Mouse (Mus musculus) kidney, embryonic 16.5 days (tissue): Measurements from ENCODE around the gene Kifc3. TPM values are rescaled to one million over a fixed set of nuclear protein-coding genes. Genes with fewer than 3 reads are reported as not detected.

Experiments
- ATAC-seq: fragments of 200-750 bp; cut with Nextera tagmentation; 2 replicates; pipeline ENCODE4 v1.8.0; 2017; ENCODE audit warnings: moderate TSS enrichment; ENCODE audit not compliant: low FRiP score, low TSS enrichment
- H3K27ac ChIP-seq: fragments of 300-500 bp; sonication (generic); 2 replicates; pipeline ENCODE4 v1.5.1; 2014; ENCODE audit warnings: low read length
- H3K27me3 ChIP-seq: fragments of 300-500 bp; sonication (generic); 2 replicates; pipeline ENCODE4 v1.6.1; 2014; ENCODE audit warnings: low read length, control low read depth, mixed read lengths; ENCODE audit not compliant: insufficient read depth
- H3K36me3 ChIP-seq: fragments of 300-500 bp; sonication (generic); 2 replicates; pipeline ENCODE4 v1.6.1; 2014; ENCODE audit warnings: low read length, control low read depth, mixed read lengths; ENCODE audit not compliant: insufficient read depth
- H3K4me1 ChIP-seq: fragments of 300-500 bp; sonication (generic); 2 replicates; pipeline ENCODE4 v1.6.1; 2014; ENCODE audit warnings: low read length, control low read depth, mixed read lengths; ENCODE audit not compliant: insufficient read depth
- H3K4me2 ChIP-seq: fragments of 300-500 bp; sonication (generic); replicated peaks from 2 replicates; pipeline ENCODE4 v1.6.1; 2014; ENCODE audit warnings: low read depth, low read length
- H3K4me3 ChIP-seq: fragments of 300-500 bp; sonication (generic); 2 replicates; pipeline ENCODE4 v1.5.1; 2014; ENCODE audit warnings: mild to moderate bottlenecking, low read length
- H3K9ac ChIP-seq: fragments of 300-500 bp; sonication (generic); replicated peaks from 2 replicates; pipeline ENCODE4 v1.6.1; 2014; ENCODE audit warnings: low read length
- H3K9me3 ChIP-seq: fragments of 300-500 bp; sonication (generic); 2 replicates; pipeline ENCODE4 v1.6.1; 2016; ENCODE audit warnings: low read length, control low read depth
- WGBS: fragments of 180-500 bp; shearing (Covaris S2); extraction: QIAGEN DNeasy Blood & Tissue Kit; methylation state at CpG from one replicate; pipeline ENCODE4 v1.1.7; 2014; 5-methylcytosine and 5-hydroxymethylcytosine counted together
- polyA plus RNA-seq: library from polyadenylated mRNA; unstranded; fragments of >200 nt; fragmentation: Nextera tagmentation; extraction: Ambion mirVana; gene quantifications from 2 replicates; pipeline ENCODE4 v1.2.1, GENCODE M21; 2015

The Kifc3 gene
- polyA plus RNA-seq, 1 experiment from 2014 or later = 37.7 TPM

- no peak for ATAC-seq
- Histone ChIP-seq H3K27ac (no peak overlapping the region), H3K9me3 (no peaks in the 10 kb centered on the region), H3K4me2 (no peak overlapping the region), H3K9ac (no peak overlapping the region), H3K36me3 (peaks cover 51% of the 10 kb centered on the region), H3K4me1 (no peaks in the 10 kb centered on the region), H3K4me3 (no peak overlapping the region), H3K27me3 (no peaks in the 10 kb centered on the region)
- 74% methylated on average over 4 of the region's 4 CpGs for WGBS
Measured at GRCm38 (mm10) chr8:95101972-95102371, 100.6 kb downstream of the Kifc3 start.

- Histone ChIP-seq H3K36me3 (peaks cover 56% of the 10 kb centered on the region), H3K9me3 (no peaks in the 10 kb centered on the region), H3K4me1 (no peaks in the 10 kb centered on the region), H3K4me3 (no peak overlapping the region), H3K9ac (no peak overlapping the region), H3K27ac (no peak overlapping the region), H3K27me3 (no peaks in the 10 kb centered on the region), H3K4me2 (no peak overlapping the region)
- peak; percentile 65 for ATAC-seq
- WGBS = 18% methylated on average over 5 of the region's 5 CpGs
Measured at GRCm38 (mm10) chr8:95099009-95099408, 103.6 kb downstream of the Kifc3 start.

GRCm38 (mm10) chr8:95093574-95093973 is 109.0 kb downstream of the Kifc3 start:
- no peak overlapping the region for H3K27ac ChIP-seq
- no peak for ATAC-seq
- whole genome bisulfite sequencing = 86% methylated on average over 4 of the region's 4 CpGs
- H3K27me3 ChIP-seq = no peaks in the 10 kb centered on the region
- no peaks in the 10 kb centered on the region for H3K4me1 ChIP-seq
- no peak overlapping the region for H3K9ac ChIP-seq
- no peaks in the 10 kb centered on the region for H3K9me3 ChIP-seq
- no peak overlapping the region for H3K4me2 ChIP-seq
- H3K36me3 ChIP-seq = peaks cover 57% of the 10 kb centered on the region
- H3K4me3 ChIP-seq = no peak overlapping the region

- 91% methylated on average over 7 of the region's 7 CpGs for WGBS
- Histone ChIP-seq H3K4me1 (peaks cover 9% of the 10 kb centered on the region), H3K27ac (no peak overlapping the region), H3K4me2 (no peak overlapping the region), H3K9me3 (no peaks in the 10 kb centered on the region), H3K27me3 (no peaks in the 10 kb centered on the region), H3K4me3 (no peak overlapping the region), H3K9ac (no peak overlapping the region), H3K36me3 (peaks cover 31% of the 10 kb centered on the region)
- ATAC-seq = no peak
Measured at GRCm38 (mm10) chr8:95085432-95086141, 117.0 kb downstream of the Kifc3 start.

- Histone ChIP-seq H3K4me2 (no peak overlapping the region), H3K36me3 (peaks cover 28% of the 10 kb centered on the region), H3K4me1 (peaks cover 9% of the 10 kb centered on the region), H3K9ac (no peak overlapping the region), H3K27ac (no peak overlapping the region), H3K4me3 (no peak overlapping the region), H3K9me3 (no peaks in the 10 kb centered on the region), H3K27me3 (no peaks in the 10 kb centered on the region)
- 81% methylated on average over 10 of the region's 10 CpGs for WGBS
- ATAC-seq = no peak
Measured at GRCm38 (mm10) chr8:95084744-95085431, 117.7 kb downstream of the Kifc3 start.

GRCm38 (mm10) chr8:95084261-95084660 is 118.4 kb downstream of the Kifc3 start:
- H3K27ac ChIP-seq = no peak overlapping the region
- H3K36me3 ChIP-seq = peaks cover 22% of the 10 kb centered on the region
- H3K9ac ChIP-seq = no peak overlapping the region
- peaks cover 9% of the 10 kb centered on the region for H3K4me1 ChIP-seq
- WGBS = 91% methylated on average over 4 of the region's 4 CpGs
- no peak overlapping the region for H3K4me3 ChIP-seq
- H3K27me3 ChIP-seq = no peaks in the 10 kb centered on the region
- no peak overlapping the region for H3K4me2 ChIP-seq
- ATAC-seq = no peak
- H3K9me3 ChIP-seq = no peaks in the 10 kb centered on the region

- peak overlapping the region; percentile 75; the same call in 1 of the 2 replicates for H3K27ac ChIP-seq
- H3K4me3 ChIP-seq = peak overlapping the region; percentile 89
- H3K4me2 ChIP-seq = peak overlapping the region; percentile 88
- H3K27me3 ChIP-seq = no peaks in the 10 kb centered on the region
- H3K9ac ChIP-seq = peak overlapping the region; percentile 84
- H3K4me1 ChIP-seq = peaks cover 9% of the 10 kb centered on the region
- no peaks in the 10 kb centered on the region for H3K9me3 ChIP-seq
- ATAC-seq = no peak
- WGBS = 6% methylated on average over 11 of the region's 11 CpGs
- 0 out of 2 replicates have a peak, but pooled peaks cover 11% of the 10 kb centered on the region for H3K36me3 ChIP-seq
Measured at GRCm38 (mm10) chr8:95081650-95082049, 121.0 kb downstream of the Kifc3 start.

- H3K27ac ChIP-seq = peak within 1 kb of the TSS; percentile 75
- H3K9me3 ChIP-seq = no peaks in the 10 kb centered on the region
- H3K36me3 ChIP-seq = 0 out of 2 replicates have a peak, but pooled peaks cover 11% of the 10 kb centered on the region
- peaks cover 9% of the 10 kb centered on the region for H3K4me1 ChIP-seq
- peak within 1 kb of the TSS; percentile 84 for H3K9ac ChIP-seq
- H3K4me3 ChIP-seq = peak within 1 kb of the TSS; percentile 89
- H3K4me2 ChIP-seq = peak within 1 kb of the TSS; percentile 88
- peak; percentile 98 for ATAC-seq
- under 1% methylated on average over 47 of the region's 47 CpGs for WGBS
- H3K27me3 ChIP-seq = no peaks in the 10 kb centered on the region
Measured at GRCm38 (mm10) chr8:95080381-95081341, 122.0 kb downstream of the Kifc3 start, which contains the start of gene Katnb1. Gene Katnb1, plus strand, starts transcription at chr8:95081186.

GRCm38 (mm10) chr8:95079305-95079704 is 123.3 kb downstream of the Kifc3 start:
- Histone ChIP-seq H3K4me3 (no peak overlapping the region), H3K4me1 (peaks cover 9% of the 10 kb centered on the region), H3K27ac (no peak overlapping the region), H3K36me3 (0 out of 2 replicates have a peak, but pooled peaks cover 3% of the 10 kb centered on the region), H3K27me3 (no peaks in the 10 kb centered on the region), H3K9me3 (no peaks in the 10 kb centered on the region), H3K4me2 (no peak overlapping the region), H3K9ac (no peak overlapping the region)
- WGBS = 80% methylated on average over 4 of the region's 4 CpGs
- no peak for ATAC-seq
